Mouse (Mus musculus): ENCODE measurements around the gene Mcur1.

DNA sequence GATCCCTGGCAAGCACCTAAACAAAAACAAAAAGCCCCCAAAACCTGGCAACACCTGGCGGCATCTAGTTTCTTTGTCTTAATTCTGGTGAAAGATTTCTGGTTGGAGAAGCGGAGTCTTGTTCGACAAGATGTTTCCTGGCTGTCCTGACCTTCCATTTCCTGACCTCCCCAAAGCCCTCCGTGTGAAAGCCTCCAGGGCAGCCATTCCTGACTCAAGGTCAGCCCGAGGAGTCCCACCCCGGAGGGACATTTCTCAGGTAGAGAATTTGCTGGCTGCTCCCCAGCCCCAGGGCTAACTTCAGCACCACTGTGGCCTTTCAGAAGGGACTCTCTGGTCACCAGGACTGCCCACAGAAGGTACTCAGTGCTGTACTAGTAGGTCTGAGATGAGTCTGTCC, 22.1 kb downstream of the Mcur1 start:
- TF ChIP-seq CTCF (IDR thresholded peaks at IDR 0.05; ENCODE audit: low read depth) (no peak), EP300 (IDR thresholded peaks at IDR 0.05; ENCODE audit: low read depth) (no peak)

Measured in liver, embryonic 14.5 days (tissue).